Mouse (Mus musculus) subcutaneous adipose tissue, adult 2 months (tissue): ENCODE data around the gene Caprin2. TPM values are rescaled to one million over a fixed set of nuclear protein-coding genes. Genes with fewer than 3 reads are reported as not detected.

Source experiments
- polyA plus RNA-seq: library from polyadenylated mRNA; depleted of rRNA; stranded (reverse); fragments of >200 nt; gene quantifications from 2 replicates; pipeline ENCODE4 v1.2.3, GENCODE M21; 2012; ENCODE audit warnings: low replicate concordance; rRNA removed

The Caprin2 gene
- polyA plus RNA-seq: 7.9 and 20.8 TPM in 2 replicates

DNA sequence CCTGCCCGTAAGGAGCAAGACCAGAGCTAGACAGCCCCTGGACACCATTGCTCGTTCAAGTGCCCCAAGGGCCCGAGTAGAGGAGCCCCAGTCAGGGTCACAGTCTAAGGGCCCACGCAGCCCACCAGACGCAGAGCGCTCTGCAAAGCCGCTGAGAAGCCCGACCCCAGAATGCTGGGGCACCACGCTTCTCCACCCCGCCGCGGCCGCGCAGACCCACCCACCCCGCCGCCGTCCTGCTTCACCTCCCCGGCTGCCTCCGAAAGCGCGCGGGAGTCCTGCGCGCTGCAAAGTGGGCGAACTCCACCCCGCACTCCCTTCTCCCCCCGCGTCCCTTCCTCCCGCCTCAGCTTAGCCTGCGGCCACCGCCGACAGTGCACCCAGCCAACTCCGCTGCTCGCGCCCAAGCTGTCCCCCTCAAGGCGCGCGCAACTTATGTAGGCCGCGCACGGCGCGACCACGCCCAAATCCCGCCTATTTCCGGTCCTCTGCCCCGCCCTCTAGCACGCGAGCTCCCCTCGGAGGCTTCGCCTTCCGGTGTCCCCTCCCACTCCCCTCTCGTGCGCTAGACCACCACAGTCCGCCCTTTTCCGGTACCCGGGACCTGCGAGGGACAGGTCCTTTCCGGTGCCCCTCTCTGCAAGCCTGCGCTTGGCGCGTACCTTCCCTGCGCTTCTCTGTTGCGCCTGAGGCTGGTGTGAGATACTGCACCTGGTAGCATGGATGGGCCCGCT, at the start of gene Caprin2:
Gene Caprin2 (minus strand): TSS at position 465 of the 734 bp plus-strand sequence.

DNA sequence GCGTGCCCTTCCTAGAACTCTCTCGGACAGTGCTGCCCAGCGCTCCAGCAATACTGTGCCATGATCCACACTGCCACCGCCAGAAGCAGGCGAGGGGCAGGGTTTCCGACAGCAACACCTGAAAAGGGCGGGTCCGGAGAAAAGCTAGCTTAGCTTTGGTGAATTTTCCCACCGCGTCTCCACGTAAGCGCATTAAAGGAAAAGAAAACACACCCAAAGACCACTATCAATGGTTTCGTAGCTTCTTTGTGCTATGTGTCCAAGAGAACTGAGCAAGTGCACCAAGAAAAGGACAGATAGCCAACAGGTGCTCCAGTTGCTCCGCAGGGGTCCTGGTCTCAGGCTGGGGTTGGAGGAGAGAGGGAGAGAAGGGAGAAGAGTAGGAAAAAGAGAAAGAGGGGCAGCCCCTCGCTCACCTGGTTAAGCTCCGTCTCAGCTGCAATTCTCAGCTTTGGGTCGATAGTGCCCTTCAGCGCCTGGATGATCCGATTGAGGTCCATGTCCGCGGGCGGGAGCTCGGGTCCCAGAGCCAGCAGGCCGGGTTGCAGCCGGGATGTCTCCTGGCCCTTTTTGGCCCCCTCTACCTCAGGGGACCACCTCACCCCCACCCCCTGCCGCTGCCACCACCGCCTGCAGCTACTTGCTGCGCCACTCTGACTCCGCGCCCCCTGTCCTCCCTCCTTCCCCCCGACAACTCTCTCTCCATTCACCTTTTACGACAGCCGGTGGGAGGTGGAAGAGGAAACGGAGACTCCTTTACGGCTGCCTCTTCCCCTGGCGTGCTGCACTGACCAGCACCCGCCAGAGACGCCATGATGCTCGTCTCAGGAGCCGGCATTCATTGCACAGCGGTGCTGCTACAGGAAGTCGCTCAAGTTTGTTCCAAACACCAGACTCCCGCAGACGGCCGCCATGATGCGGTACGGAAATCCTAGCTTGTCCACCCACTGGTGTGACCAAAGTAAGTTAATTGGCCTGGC, 65.0 kb downstream of the Caprin2 start, which contains the start of gene Ipo8:
Gene Ipo8 (minus strand): TSS at position 720 of the 980 bp plus-strand sequence.

Other genes starting within 250 kb of the Caprin2 start
- 14.7 and 17.6 TPM in 2 replicates for gene Ipo8, start 64.8 kb downstream of the Caprin2 start, polyA plus RNA-seq
- 1.3 and 6.4 TPM in 2 replicates for gene Sinhcaf, start 50.2 kb upstream of the Caprin2 start, polyA plus RNA-seq
- gene Dennd5b, start 205.4 kb upstream of the Caprin2 start, polyA plus RNA-seq: 3.7 and 5.1 TPM in 2 replicates
- gene Gm10203, start 233.9 kb upstream of the Caprin2 start, polyA plus RNA-seq: not detected in 2 replicates
- 12.9 and 31.4 TPM in 2 replicates for gene Etfbkmt, start 243.6 kb upstream of the Caprin2 start, polyA plus RNA-seq